Mouse (Mus musculus): Measurements from ENCODE around the gene Dbp.

DNA sequence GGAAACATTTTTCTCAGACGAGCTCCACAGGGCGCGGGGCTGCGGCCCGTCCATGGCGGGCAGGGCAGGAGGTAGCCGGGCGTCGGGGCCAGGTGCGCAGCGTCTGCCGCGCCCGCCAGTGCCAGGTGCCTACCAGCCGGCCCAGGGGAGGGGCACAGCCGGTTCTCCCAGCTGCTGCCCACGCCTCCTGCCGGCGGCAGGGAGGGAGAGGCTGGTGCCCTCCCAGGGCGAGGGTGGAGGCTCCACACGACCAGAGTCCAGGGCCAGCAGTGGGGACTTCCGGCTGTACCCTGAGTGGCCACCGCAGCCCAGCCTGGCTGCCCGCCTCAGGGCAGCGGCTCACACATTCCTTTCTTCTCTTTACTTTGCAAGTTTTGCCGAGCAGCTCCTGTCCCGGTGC, 54.5 kb downstream of the Dbp start:
- TF ChIP-seq EP300 (IDR thresholded peaks at IDR 0.05): no peak
- TF ChIP-seq CTCF (IDR thresholded peaks at IDR 0.05): peak; percentile 56
